Mouse (Mus musculus) urinary bladder, postnatal 25 days (tissue): ENCODE data around the gene Cfap43.
"Not testable (repeated sequence)": the region's sequence is repeated elsewhere in the genome, so short reads cannot be mapped to it uniquely, and the experiment has no call there.

Experiments used
- DNase-seq: peaks from one replicate; pipeline ENCODE4 v3.0.0; 2022; ENCODE audit warnings: low spot score

The Cfap43 gene

DNA sequence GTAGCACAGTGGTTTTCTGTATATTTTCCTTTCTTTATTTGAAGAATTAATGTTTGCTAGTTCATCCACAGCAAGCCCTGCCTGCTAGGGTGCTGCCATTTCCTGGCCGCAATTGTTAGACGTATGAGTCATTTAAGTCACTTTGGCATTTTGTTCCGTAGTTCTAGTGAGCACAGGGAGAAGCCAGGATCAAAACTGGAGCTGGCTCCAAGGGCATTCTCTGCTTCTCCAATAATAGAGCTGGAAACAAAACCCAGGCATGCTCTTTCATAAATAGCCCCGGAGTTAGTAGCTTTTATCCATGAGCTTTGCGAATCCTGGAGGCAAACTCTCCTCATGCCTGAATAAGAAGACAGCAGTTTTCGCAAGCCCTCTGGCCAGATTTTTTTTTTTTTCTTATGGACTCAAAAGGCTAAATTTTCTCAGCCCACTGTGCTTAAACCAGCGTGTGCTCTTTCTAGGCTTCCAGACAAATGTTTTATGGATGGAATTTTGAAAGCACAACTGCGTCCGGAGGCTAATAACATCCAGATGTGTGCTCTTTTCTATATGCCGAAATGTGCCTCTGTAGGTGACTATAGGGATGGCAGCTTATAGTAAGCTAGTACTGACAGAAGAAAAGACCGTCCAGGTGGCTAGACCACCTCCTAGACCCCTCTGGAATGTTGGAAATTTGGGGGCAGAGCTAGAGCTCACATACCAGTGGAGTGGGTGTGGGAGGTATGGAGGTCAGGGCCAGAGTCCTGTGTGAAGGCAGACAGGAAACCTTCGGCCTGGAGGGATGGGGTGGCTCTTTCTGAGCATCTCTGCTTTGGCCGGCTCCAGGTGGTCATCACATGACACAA, 64.9 kb downstream of the Cfap43 start:
- no peak for DNase-seq

DNA sequence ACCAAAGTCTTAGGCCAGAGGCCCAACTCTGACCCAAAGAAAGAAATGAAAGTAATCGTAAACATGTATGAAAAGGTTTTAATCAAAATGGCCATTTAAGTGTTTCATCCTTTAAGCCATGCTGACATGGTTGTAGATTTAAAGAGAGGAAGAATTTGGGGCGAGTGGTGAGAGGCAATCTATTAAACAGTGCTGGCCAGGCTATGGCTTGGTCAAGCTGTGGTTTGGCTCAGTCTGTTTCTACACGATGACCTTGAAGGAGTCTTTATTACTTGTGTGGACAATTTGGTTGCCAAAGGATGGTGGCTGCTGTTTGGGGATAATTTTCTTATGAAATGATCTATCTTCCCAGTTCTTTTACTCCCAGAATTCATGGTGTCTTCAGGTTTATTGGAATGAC, 66.0 kb downstream of the Cfap43 start:
- no peak for DNase-seq

DNA sequence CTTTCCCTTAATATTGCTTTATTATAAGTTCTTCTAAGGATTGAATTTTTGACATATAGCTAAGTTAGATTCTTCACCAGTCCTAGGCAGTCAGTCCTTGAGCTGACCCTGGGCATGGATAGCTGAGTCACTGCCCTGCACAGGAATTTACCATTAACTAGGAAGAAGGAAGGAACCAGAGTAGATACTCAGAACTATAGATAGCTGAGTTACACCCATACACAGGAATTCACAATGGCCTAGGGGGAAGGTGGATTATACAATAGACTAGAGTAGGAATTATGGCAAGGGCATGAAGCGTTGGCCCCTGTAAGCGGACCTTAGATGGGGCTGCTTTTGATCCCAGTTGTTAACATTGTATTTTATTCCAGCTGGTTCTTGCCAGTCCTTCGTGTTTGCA, 67.0 kb downstream of the Cfap43 start:
- DNase-seq, result not testable (repeated sequence)

DNA sequence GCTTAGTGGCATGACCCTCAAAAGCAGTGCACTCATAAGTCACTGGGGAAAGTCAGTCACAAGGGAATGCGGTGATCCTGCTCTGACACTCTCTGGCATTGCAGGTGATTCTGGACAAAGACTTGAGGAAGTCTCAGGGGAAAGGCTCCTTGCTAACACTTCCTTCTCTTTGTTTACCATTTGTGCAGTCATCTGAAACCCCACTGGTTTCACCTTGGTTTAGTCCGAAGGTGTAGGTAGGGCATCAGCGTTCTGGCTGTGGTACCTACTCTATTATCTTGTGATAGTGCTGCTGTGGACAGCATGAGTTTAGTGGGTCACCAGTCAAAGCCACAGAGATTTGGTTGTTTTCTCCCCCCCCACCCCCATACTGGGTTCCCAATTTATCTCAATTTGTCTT, 69.4 kb downstream of the Cfap43 start:
- no peak for DNase-seq

DNA sequence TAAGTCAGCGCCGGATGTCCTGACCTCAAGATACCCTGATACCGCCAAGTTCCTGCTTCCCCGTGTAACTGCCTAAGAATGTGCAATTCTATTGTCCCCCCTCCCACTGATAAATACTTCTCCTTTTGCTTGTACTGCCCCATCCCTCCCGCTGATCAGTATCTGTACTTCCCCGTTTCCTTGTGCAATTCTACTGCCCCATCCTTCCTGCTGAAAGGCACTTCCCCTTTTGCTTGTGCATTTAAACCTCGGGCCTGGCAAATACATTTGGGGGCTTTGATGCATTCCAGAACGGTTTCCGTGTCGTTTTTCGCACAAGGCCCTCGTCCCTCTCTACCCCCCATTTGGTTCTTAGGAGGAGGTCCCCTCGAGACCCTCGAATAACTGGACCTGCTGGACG, 77.9 kb downstream of the Cfap43 start:
- DNase-seq, result not testable (repeated sequence)

DNA sequence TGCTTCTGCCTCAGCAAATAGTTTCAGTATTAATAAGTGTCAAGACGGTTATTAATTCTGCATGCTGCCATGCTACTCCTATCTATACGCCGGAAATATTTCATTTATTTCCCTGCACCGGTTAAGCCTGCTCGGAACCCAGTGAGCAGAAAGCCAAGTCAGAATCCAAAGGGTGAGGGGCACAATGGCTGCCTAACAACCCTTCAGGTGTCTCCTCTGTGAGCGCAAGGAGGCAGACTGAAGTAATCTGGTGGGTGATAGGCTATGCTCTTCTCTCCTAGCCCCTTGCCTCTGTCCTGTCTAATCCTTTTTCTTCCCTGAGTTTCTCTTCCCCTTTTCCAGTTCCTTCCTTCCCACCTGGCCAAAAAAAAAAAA, 81.6 kb downstream of the Cfap43 start:
- DNase-seq, result no peak

DNA sequence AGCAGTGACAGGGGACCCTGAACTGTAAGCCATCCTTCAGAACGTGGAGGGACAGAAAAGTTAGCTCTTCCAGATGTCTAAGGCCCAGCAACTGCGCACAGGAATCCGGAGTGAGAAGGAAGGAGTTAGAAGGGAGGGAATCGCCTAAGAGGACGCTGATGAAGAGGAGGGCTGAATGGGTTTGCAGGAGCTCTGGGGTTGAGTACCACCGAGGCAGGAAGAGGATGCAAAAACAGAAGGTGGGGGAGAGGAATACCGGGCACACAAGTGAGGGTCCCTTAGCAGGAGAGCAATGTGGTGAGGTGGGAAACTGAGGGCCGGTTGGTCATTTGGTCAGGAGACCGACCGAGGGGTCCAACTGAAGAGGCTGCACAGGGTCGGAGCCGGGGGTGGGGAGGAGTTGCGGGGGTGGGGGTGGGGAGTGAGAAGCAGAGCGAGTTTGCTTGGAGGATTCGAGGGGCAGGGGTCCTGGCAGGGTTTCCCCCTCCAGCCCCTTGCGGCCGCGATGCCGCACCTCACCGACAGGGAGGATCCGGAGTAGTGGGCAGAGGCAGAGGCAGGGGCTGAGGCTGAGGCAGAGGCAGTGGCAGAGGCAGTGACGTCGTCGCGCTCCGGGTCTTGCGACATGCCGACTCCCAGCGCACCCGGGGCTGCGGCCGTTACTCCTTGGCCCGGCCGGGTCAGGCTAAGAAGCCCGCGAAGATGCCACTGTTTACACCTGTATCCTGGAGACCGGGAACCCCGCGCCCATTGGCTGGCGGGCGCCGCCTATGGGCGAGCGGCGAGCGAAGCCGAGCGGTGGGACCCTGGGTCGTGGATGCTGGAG, 82.2 kb downstream of the Cfap43 start:
- DNase-seq, result peak; percentile 56

DNA sequence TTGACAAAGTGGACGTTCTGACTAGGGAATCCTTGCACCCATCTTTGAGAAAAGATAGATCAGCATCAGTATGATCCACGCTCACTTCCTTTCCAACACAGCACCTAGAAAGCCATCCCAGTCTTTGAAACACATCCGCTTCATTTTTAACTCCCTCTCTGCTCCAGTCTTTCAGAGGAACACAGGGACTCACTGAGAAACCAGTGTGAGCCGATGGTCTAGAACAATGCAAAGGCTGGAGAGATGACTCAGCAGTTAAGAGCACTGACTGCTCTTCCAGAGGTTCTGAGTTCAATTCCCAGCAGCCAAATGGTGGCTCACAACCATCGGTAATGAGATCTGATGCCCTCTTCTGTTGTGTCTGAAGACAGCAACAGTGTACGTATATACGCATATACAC, 83.3 kb downstream of the Cfap43 start:
- no peak for DNase-seq

DNA sequence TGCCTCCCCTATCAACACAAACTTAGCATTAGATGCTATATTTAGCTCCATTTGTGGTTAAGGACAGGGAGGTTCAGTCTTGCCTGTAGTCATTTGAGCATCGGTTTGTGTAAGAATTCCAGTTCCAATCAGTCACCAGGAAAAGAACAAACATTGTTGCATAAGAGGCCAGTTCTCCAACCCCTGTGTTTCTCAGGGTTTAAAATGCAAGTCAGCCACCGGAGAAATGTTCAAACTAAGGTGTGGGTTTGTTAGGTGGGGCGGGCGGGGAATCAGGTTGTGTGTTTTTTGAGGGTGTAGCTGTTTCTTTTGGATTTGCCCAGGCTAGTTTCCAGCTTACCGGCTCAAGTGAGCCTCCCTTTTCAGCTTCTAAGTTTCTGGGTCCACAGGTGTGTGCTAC, 84.5 kb downstream of the Cfap43 start:
- no peak for DNase-seq

DNA sequence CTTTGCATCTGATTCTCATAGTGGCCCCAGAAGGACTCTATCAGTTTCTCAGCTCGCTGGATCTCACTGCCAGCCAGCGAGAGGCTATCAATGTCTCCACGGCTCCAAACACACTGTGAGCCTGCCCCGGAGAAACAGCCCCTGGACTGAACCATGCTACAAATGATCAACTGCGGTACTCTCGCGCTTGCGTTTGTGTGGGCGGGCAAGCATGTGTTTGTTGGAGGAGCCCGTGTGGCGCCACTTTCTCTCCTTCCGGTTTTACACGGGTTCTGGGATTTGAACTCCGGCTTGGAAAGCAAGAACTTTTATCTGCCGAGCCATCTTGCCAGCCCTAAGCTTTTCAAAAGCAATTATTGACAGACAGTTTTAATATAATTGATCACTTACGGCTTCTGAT, 86.8 kb downstream of the Cfap43 start:
- DNase-seq, result no peak

DNA sequence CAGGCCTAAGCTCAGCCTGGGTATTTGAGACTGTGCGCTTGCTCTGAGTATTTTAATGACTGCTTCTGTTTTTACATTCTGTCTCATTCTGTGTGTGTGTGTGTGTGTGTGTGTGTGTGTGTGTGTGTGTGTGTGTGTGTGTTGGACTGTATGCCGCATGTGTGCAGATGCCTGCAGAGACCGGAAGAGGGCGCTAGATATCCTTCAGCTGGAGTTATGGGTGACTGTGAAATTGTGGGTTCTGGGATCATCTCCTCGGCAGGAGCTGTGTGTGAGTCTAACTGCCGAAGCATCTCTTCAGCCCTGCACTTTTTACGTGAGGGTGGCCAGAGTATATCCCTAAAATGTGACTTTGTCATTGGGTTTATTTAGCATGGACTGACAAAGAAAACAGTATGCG, 88.0 kb downstream of the Cfap43 start:
- DNase-seq, result no peak

DNA sequence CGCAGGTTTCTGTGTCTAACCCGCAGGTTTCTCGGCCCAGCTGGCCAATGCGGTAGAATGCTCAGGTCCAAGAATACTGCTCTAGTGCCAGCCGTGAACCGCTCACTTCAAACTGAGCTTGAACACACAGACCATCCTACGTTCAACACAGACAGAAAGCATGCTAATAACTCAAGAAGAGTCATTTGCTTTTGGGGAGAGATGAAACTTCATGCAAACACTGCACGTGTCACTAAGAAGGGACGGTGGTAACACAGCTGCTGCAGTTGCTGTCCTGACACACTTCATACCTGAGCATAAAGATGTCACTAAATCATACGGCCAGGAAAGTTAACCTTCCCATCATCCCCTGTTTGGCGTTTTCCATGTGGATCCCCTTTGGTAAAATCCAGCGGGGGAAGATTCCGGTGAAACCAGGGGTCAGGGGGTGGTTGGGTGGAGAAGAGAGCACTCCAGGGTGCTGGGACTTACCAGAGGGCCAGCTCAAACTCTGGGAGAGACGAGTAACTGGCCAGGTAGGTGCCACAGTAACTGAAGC, 89.1 kb downstream of the Cfap43 start:
- no peak for DNase-seq

DNA sequence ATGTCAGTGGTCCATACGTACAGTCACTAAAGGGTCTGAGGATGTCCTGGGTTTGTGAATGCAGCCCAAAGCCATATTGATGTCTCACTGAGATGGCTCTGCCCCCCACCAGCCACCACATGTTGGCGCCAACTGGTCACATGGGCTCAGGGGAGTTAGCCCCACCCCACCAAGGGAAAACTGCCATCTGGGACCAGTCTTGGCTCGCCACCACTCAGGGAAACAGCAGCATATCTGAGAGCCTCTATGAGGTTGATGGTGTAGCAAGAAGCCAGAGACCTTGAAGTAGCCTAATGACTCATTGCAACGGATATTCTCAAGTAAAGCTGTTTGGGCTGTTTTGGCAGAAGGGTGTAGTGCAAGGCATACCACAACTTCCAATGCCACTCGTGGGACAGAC, 95.1 kb downstream of the Cfap43 start:
- no peak for DNase-seq

DNA sequence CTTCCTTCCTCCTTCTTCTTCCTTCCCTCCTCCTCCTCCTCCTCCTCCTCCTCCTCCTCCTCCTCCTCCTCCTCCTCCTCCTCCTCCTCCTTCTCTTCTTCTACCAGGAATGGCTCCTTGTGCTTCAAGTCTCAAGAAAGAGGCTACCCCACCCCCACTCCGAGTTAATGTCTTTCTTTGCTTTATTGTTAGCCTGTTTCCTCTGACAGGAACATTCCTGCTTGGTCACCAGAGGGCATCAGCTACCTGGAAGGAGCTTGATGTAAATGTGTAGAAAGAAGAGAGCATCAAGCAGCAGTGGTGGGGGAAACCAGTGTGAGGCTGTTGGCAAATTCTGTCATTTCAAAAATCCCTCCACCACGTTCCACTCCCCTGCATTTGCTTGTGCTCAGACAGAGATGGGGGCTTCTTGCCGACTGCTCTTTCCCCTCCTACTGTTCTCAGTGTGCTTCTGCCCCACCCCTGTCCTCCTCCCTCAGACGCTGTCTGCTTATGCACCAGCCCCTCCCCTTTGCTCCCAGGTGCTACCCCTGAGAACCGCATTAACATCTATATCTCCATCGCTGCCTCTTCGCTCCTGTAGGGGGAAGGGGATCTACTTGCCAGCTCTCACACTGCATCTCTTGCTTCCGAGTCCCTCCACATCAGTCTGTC, 96.8 kb downstream of the Cfap43 start:
- no peak for DNase-seq

DNA sequence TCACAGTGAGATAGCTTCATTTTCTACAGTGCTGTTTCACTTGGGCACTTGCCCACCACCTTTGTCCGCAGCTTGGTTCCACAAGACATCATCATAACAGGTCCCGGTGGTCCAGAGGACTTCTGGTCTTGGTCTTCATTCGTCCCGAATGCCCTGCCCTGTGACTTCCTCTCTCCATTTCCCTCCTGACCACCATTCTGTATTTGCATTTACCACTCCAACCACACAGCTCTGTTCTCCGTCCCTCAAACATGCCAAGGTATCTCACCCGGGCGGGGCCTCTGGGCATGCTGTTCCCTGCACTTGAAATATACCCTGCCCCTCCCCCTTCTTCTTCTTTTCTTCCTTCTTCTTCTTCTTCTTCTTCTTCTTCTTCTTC, 97.6 kb downstream of the Cfap43 start:
- DNase-seq, result no peak

DNA sequence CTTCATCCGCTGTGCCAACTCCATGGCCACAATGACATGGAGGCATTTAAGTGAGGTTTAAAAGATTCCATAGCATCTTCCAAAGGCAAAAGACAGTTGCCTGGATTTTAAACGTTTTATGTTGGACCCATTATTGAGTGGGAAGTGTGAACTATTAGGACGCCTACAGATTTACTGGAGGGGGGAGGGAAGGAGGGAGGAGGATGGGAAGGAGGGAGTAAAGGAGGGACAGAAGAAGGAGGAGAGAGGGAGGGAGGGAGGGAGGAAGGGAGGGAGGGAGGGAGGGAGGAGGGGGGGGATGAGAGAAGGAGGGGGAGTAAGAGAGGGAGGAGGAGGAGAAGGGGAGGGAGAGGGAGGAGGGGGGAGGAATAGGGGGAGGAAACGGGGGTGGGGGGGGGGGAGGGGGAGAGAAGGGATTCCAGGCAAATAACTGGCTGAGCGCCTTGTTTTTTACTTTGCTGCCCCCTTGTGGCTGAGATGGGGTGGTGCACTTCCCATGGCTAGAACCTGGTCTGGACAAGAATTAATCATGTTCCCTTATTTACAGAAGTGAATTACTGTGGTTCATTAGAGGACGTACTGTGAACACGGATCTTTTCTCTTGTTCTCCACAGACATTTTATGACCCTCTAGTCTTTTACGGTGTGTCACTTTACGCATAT, 98.1 kb downstream of the Cfap43 start:
- peak; percentile 77 for DNase-seq

DNA sequence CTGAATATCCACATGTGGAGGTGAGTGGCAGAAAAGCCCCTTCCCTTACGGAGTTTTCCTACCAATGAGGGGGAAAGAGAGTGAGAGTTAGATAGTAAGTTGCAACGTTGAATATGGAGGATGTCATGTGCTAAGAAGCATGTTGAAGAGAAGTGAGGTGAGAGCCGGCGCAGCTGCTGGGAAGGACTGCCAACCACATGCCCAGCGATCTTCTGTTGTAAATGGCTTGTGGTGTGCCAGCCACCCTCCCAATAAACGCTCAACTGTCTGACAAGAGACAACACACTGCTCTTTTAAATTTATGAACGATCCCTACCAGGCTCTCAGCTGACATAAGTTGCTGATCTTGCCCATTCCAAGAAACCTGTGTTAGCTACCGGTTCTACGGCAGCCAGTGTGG, 101.4 kb downstream of the Cfap43 start:
- DNase-seq, result no peak

DNA sequence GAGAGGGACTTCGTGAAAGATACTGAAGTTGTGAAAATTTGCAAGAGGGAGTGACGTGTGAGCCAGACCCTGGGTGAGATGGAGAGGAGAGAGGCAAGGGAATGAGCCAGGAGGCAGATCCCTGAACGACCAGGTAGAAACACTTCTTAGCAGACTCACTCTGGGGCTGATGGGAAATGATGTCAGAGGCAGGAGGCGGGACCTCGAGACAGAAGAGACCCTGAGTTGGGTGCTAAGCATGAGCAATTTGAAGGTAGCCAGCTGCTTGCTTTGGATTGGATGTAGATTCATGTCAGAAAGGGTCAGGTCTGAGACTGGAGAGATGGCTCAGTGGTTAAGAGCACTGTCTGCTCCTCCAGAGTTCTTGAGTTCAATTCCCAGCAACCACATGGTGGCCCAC, 104.4 kb downstream of the Cfap43 start:
- DNase-seq, result no peak

DNA sequence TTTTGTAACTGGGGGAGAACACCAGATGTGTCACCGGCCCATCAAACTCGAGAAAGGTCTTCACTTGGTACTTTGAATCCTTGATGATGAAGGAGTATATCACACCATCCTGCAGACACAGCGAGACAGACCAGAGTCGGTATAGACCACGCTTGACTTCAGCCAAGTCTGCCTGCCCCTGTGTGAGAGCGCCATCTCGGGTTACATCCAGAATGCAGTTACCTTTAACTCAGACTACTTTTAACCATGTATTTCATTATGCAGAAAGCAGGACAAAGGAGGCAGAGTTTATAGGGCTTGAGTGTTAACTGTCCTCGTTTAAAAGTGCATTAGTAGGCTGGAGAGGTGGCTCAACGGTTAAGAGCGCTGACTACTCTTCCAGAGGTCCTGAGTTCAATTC, 107.0 kb downstream of the Cfap43 start:
- DNase-seq, result no peak

DNA sequence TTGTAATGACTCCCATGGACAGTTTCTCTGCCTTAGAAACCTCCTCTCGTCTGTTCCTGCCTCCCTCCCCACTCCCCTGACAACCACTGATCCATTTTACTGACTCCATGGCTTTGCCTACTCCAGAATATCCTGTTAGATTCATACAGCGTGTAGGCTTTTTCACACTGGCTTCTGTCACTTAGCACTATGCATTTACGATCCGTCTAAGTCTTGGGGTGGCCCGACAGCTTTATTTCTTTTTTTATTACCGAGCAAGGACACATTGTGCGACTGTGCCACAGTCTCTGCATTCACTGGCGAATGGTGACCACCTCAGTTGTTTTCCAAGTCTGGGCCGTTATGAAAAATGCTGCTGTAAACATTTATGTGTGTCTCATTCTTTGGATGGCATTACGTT, 120.5 kb downstream of the Cfap43 start:
- no peak for DNase-seq

DNA sequence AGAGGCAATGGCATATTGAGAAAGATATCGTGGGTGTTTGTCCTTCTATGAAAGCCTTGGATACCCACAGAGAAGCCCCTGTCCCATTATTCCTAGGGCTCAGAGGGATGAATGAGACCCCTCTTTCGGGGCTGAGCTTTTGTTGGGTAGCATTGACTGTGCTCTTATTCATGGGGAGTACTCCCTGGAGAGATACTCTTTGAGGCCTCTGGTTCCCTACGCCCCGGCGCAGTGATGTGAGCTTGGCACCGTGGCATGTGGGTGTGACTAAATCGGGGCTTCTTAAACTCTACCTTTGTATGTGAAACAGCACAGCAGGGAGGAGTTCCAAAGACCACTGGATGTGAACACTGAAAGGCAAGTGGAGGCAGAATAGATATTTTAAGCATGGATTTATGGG, 122.4 kb downstream of the Cfap43 start:
- DNase-seq, result no peak
